Mouse (Mus musculus): ENCODE results near the gene Ndufa4l2. TPM values are rescaled to one million over a fixed set of nuclear protein-coding genes. Genes with fewer than 3 reads are reported as not detected.

Gene Ndufa4l2
- polyA plus RNA-seq, 1 experiment from 2014 or later, result 7.7 TPM

GRCm38 (mm10) chr10:127491128-127491512 is 23.6 kb upstream of the Ndufa4l2 start:
- no peak overlapping the region for H3K9ac ChIP-seq
- ATAC-seq (ENCODE audit: low FRiP score), result 0 out of 2 replicates have a peak, but pooled peaks have one; percentile 52
- no peaks in the 10 kb centered on the region for H3K9me3 ChIP-seq (replicated peaks)
- peak overlapping the region; percentile 76 for H3K27ac ChIP-seq
- H3K4me2 ChIP-seq (replicated peaks), result no peak overlapping the region
- no peaks in the 10 kb centered on the region for H3K27me3 ChIP-seq
- no peak overlapping the region for H3K4me3 ChIP-seq
- peaks cover 60% of the 10 kb centered on the region for H3K36me3 ChIP-seq
- WGBS, result 50% methylated on average over 8 of the region's 8 CpGs
- H3K4me1 ChIP-seq, result peaks cover 16% of the 10 kb centered on the region

GRCm38 (mm10) chr10:127492118-127492517 is 22.6 kb upstream of the Ndufa4l2 start:
- no peak overlapping the region for H3K27ac ChIP-seq
- peaks cover 66% of the 10 kb centered on the region for H3K36me3 ChIP-seq
- H3K9ac ChIP-seq, result no peak overlapping the region
- no peaks in the 10 kb centered on the region for H3K9me3 ChIP-seq (replicated peaks)
- no peak overlapping the region for H3K4me2 ChIP-seq (replicated peaks)
- no peak for ATAC-seq (ENCODE audit: low FRiP score)
- H3K27me3 ChIP-seq, result no peaks in the 10 kb centered on the region
- no peak overlapping the region for H3K4me3 ChIP-seq
- WGBS, result 79% methylated on average over 3 of the region's 3 CpGs
- peaks cover 16% of the 10 kb centered on the region for H3K4me1 ChIP-seq

GRCm38 (mm10) chr10:127496156-127496555 is 18.6 kb upstream of the Ndufa4l2 start:
- 93% methylated on average over 3 of the region's 3 CpGs for WGBS
- no peaks in the 10 kb centered on the region for H3K27me3 ChIP-seq
- no peak overlapping the region for H3K27ac ChIP-seq
- H3K9me3 ChIP-seq (replicated peaks), result no peaks in the 10 kb centered on the region
- no peak overlapping the region for H3K9ac ChIP-seq
- ATAC-seq (ENCODE audit: low FRiP score), result no peak
- H3K4me3 ChIP-seq, result no peak overlapping the region
- peaks cover 84% of the 10 kb centered on the region for H3K36me3 ChIP-seq
- H3K4me2 ChIP-seq (replicated peaks), result no peak overlapping the region
- H3K4me1 ChIP-seq, result peaks cover 5% of the 10 kb centered on the region

- 85% methylated on average over 5 of the region's 5 CpGs for WGBS
- H3K9me3 ChIP-seq (replicated peaks), result no peaks in the 10 kb centered on the region
- no peaks in the 10 kb centered on the region for H3K27me3 ChIP-seq
- H3K4me1 ChIP-seq, result no peaks in the 10 kb centered on the region
- H3K9ac ChIP-seq, result no peak overlapping the region
- H3K36me3 ChIP-seq, result peaks cover 65% of the 10 kb centered on the region
- no peak overlapping the region for H3K4me3 ChIP-seq
- ATAC-seq (ENCODE audit: low FRiP score), result no peak
- no peak overlapping the region for H3K4me2 ChIP-seq (replicated peaks)
- H3K27ac ChIP-seq, result no peak overlapping the region
Measured at GRCm38 (mm10) chr10:127499516-127499915, 15.3 kb upstream of the Ndufa4l2 start.

- Histone ChIP-seq H3K4me1 (no peaks in the 10 kb centered on the region), H3K4me3 (no peak overlapping the region), H3K36me3 (peaks cover 64% of the 10 kb centered on the region), H3K27ac (no peak overlapping the region), H3K27me3 (no peaks in the 10 kb centered on the region), H3K9ac (no peak overlapping the region), H3K4me2 (replicated peaks) (no peak overlapping the region), H3K9me3 (replicated peaks) (no peaks in the 10 kb centered on the region)
- WGBS, result 92% methylated on average over 4 of the region's 4 CpGs
- no peak for ATAC-seq (ENCODE audit: low FRiP score)
Measured at GRCm38 (mm10) chr10:127500042-127500441, 14.7 kb upstream of the Ndufa4l2 start.

- no peak within 1 kb of the TSS for H3K27ac ChIP-seq
- WGBS, result 82% methylated on average over 11 of the region's 13 CpGs
- H3K4me3 ChIP-seq, result no peak within 1 kb of the TSS
- no peaks in the 10 kb centered on the region for H3K9me3 ChIP-seq (replicated peaks)
- ATAC-seq (ENCODE audit: low FRiP score), result no peak
- H3K4me1 ChIP-seq, result no peaks in the 10 kb centered on the region
- no peak within 1 kb of the TSS for H3K4me2 ChIP-seq (replicated peaks)
- no peak within 1 kb of the TSS for H3K9ac ChIP-seq
- H3K36me3 ChIP-seq, result peaks cover 58% of the 10 kb centered on the region
- H3K27me3 ChIP-seq, result no peaks in the 10 kb centered on the region
Measured at GRCm38 (mm10) chr10:127500894-127501893, 13.6 kb upstream of the Ndufa4l2 start, which contains the start of gene Stac3. Gene Stac3, plus strand, starts transcription at chr10:127501686.

GRCm38 (mm10) chr10:127508239-127508638 is 6.5 kb upstream of the Ndufa4l2 start:
- Histone ChIP-seq H3K27me3 (peaks cover 44% of the 10 kb centered on the region), H3K9me3 (replicated peaks) (no peaks in the 10 kb centered on the region), H3K4me3 (0 out of 2 replicates have a peak overlapping the region, but pooled peaks have one; percentile 32), H3K4me1 (peaks cover 46% of the 10 kb centered on the region), H3K27ac (0 out of 2 replicates have a peak overlapping the region, but pooled peaks have one; percentile 35), H3K36me3 (peaks cover 17% of the 10 kb centered on the region; the same call in 1 of the 2 replicates), H3K4me2 (replicated peaks) (peak overlapping the region; percentile 64), H3K9ac (no peak overlapping the region)
- 4% methylated on average over 15 of the region's 15 CpGs for WGBS
- ATAC-seq (ENCODE audit: low FRiP score), result no peak

GRCm38 (mm10) chr10:127509051-127509836 is 5.5 kb upstream of the Ndufa4l2 start:
- WGBS, result under 1% methylated on average over 35 of the region's 35 CpGs
- ATAC-seq (ENCODE audit: low FRiP score), result peak; percentile 65
- Histone ChIP-seq H3K4me1 (peaks cover 56% of the 10 kb centered on the region), H3K9me3 (replicated peaks) (no peaks in the 10 kb centered on the region), H3K4me3 (peak overlapping the region; percentile 32), H3K9ac (peak overlapping the region; percentile 37), H3K27me3 (peaks cover 54% of the 10 kb centered on the region), H3K36me3 (peaks cover 13% of the 10 kb centered on the region; the same call in 1 of the 2 replicates), H3K27ac (peak overlapping the region; percentile 98), H3K4me2 (replicated peaks) (peak overlapping the region; percentile 64)

GRCm38 (mm10) chr10:127509837-127510701 is 4.7 kb upstream of the Ndufa4l2 start:
- Histone ChIP-seq H3K4me2 (replicated peaks) (peak overlapping the region; percentile 64), H3K27me3 (peaks cover 63% of the 10 kb centered on the region), H3K27ac (peak overlapping the region; percentile 98), H3K9ac (peak overlapping the region; percentile 37; the same call in 1 of the 2 replicates), H3K36me3 (peaks cover 6% of the 10 kb centered on the region; the same call in 1 of the 2 replicates), H3K9me3 (replicated peaks) (no peaks in the 10 kb centered on the region), H3K4me3 (peak overlapping the region; percentile 32), H3K4me1 (peaks cover 65% of the 10 kb centered on the region)
- peak; percentile 4; the same call in 1 of the 2 replicates for ATAC-seq (ENCODE audit: low FRiP score)
- WGBS, result 5% methylated on average over 17 of the region's 17 CpGs

GRCm38 (mm10) chr10:127510895-127511617 is 3.7 kb upstream of the Ndufa4l2 start:
- Histone ChIP-seq H3K4me3 (peak overlapping the region; percentile 37), H3K4me1 (peaks cover 74% of the 10 kb centered on the region), H3K27ac (peak overlapping the region; percentile 98), H3K9me3 (replicated peaks) (no peaks in the 10 kb centered on the region), H3K4me2 (replicated peaks) (peak overlapping the region; percentile 75), H3K36me3 (peaks cover 3% of the 10 kb centered on the region; the same call in 1 of the 2 replicates), H3K9ac (peak overlapping the region; percentile 65; the same call in 1 of the 2 replicates), H3K27me3 (peaks cover 72% of the 10 kb centered on the region)
- ATAC-seq (ENCODE audit: low FRiP score), result no peak
- WGBS, result 5% methylated on average over 11 of the region's 11 CpGs

Data from hindbrain, embryonic 12.5 days (tissue).